Mouse (Mus musculus) cerebellum, postnatal 4 days (tissue): Measurements from ENCODE around the gene Phf8.
A peak's percentile ranks its signal among the peaks of the same experiment; 100 is the strongest.
"Not testable (repeated sequence)": the region's sequence is repeated elsewhere in the genome, so short reads cannot be mapped to it uniquely, and the experiment has no call there.

Source experiments
- DNase-seq, 2 experiments: peaks; one replicate each; pipeline ENCODE4 v3.0.0; 2022; ENCODE audit warnings: low spot score in 2 of 2, mixed read lengths in 1 of 2

Gene Phf8

DNA sequence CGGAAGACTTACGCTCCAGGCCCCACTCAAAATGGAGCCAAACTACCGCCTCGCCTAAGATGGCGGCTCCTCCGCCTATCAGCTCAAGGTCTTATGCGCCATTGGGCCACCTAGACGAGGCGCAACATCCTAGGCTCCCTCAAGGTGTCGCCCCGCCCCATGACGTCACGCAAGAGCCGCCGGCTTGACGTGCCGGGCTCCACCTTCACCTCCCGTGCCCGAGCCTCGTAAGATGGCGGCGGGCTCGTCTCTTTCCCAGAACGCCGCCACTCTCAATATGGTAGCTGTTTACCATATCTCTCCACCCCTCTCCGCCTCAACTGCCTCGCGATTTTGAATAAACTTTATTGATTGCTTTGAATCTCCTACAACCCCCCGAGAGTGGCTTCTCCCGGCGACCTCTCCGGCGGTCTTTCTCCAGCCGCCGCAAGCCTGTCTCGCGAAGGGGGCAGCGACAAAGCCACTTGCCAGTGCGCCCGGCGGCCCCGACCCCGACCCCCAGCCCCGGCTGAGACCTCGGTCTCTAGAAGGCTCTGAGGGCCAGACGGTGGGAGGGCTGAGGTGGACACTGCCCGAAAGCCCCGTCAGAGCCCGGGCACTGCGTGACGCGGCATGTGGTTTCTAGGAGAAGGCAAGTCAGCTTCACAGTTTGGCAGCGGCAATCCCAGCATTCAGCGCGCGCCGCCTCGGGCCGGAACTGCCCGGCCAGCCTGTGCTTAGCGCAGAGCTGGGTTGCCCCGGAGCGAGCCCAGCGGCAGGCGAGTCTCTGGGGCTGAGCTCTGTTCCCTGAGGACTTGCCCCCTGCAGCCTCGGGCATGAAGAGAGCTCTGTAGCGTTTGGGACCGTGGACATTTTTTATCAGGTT is at the start of gene Phf8:
Gene Phf8, plus strand, starts transcription at position 215 of the 865 bp plus-strand sequence.
- DNase-seq = peak; percentile 67 to 91

DNA sequence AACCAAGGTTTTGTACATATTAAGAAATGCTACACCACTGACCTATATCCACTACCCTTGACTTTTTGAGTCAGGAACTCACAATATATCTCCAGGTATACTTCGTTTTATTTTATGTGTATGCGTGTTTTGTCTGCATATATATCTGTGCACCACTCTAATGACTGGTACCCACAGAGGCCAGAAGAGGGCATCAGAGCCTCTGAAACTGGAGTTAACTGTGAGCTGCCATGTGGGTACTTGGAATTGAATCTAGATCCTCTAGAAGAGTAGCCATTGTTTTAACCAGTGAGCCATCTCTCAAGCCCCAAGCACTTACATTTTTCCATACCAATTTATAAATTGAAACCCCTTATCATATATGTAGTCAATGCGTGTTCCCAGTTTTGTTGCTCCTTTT is 32.3 kb upstream of the Phf8 start:
- no peak for DNase-seq

DNA sequence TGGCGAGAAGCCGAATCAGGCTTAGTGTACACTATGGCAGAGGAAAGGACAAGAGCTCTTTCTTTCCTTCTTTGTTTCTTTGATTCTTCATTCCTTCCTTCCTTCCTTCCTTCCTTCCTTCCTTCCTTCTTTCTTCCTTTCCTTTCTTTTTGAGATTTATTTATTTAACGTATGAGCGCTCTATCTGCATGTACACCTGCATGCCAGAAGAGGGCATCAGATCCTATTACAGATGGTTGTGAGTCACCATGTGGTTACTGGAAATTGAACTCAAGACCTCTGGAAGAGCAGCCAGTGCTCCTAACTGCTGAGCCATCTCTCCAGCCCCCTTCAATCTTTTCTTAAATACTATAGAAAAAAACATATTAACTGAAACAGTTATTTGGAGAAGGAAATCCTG is 27.2 kb upstream of the Phf8 start:
- DNase-seq = not testable (repeated sequence)

DNA sequence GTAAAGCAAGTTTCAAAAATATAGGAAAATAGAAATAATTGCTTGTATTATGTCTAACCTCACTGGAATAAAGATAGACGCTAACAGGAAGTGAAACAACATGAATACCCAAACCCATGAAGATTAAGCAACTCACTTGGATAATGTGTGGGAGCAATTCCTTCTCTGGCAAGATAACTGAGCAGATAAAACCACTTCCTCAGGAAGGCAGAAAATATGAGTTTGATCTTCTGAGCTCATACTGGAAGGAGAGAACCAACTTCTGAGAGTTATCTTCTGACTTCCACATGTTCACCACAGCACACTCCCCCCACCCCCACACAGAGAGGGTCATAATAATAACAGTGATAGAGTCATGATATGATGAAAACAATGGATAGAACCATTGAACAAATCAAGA is 23.9 kb upstream of the Phf8 start:
- DNase-seq = no peak

DNA sequence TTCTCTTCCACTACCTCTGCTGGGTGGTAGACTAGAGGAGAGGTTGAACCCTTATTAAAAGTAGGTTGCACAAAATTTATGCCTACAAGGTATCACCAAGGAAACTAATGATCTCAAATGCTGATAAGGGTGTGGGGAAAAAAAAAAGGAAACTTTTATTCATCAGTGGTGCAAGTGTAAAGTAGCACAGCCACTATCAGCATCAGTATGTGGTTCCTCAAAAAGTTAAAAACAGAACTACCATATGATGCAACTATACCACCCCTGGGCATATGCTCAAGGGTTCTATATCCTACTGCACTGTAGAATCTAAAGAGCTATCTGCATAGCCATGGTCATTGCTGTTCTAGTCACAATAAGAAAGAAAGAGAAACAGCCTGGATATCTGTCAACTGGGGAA is 11.9 kb upstream of the Phf8 start:
- no peak for DNase-seq

DNA sequence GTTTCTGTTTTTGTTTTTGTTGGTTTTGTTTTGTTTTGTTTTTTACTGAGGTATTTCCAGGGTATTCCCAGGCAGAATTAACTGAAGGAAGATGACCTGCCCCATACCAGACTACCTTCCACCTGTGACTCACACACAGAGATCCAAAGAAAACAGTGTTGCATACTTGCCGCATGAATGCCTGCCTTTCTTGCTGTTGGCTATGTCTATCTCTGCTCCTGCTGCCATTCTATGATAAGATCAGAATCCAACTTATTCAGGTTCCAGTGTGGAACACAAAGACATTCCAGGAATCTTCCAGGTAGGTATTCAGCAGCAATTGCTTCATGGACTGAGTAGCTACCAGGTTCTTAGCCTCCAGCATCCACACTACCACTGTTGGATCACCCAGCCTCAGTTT is 10.6 kb upstream of the Phf8 start:
- DNase-seq = no peak

DNA sequence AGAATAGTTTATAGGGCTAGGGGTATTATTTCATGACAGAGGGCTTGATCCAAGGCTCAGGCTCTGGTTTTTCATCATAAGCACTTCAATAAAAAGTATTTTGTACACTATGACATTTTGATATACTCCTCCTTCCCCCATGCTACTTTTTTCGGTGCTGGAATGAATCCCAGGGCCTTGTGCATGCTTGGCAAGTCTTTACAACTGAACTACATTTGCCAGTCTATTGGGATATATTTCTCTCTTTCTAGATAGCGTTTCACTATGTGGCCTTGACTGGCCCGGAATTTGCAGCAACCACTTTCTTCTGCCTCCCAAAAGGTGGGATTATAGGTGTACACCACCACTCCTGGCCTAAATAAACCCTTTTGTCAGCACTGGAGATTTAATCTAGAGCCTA is 7.4 kb upstream of the Phf8 start:
- DNase-seq = no peak

DNA sequence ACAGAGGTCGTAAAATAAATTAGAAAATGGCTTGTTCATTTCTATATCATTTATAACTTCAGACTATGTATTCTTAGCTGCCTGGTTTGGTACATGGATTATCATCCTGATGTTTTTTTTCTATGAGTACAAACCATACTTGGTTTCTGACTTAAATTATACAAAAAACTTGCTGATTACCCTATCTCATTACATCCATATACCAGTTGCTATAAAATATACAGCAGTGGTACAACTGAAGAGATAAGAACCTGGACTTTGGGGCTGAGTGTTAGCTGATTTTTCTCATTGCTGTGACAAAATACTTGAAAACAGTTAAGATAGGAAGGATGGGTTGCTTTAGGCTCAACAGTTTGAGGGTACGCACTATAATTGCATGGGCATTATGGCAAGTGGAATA is 6.8 kb upstream of the Phf8 start:
- DNase-seq = no peak

DNA sequence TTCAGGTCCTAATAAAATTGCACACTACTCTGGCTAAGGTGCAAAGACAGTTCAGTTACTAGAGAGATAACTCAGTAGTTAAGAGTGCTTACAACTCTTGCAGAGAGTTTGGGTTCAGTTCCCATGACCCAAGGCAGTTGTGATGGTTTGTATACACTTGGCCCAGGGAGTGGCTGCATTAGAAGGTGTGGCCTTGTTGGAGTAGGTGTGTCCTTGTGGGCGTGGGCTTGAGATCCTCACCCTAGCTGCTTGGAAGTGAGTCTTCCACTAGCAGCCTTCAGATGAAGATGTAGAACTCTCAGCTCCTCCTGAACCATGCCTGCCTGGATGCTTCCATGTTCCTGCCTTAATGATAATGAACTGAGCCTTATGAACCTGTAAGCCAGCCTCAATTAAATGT is 2.3 kb upstream of the Phf8 start:
- no peak for DNase-seq

DNA sequence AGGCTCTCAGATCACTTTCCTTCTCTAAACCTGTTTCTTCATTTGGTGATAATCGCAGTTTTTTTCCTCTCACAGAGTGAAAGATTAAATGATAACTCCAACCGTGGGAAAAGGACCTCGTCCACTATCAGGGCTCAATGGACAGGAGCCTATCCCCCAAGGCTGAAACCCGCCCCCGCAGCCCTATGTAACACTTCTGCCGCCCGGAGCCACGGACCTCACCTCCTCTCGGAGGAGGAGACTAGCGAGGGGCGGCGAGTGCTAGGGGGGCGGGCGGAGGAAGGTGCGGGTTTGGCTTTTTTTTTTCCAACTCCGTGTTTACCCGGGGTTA is 380 bp upstream of the Phf8 start:
- DNase-seq = no peak

DNA sequence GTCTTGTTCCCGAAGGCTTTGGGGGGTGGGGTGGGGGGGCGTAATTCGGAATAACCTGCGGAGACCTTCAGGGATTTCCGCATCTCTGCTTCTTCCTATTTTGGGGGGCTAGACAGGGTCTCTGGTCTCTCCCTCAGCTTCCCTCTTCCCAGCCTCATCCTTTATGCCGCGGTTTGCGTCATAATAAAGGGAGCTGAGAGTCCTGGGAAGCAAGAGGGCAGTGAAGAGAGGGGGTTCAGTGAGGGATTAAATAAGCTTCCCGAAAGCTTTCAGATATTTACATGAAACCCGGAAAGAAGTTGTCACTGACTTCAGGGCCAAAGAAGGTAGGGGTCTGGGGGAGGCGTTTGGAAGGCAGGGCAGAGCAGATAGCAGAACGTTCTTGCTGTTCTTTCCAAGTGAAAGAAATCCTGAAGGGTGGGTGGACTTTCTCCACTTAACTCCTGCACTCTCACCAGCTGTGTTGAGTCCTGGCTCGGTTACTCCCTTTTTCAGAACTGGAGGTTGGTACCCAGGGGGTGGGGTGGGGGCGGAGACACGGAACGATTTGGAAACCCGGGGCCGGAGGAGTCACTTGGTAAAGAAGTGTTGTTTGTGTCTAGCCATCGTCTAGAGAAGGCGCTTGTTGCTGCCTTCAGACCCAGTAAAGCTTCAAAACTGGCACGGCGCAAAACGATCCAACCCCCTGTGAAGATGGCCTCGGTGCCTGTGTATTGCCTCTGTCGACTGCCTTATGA is 1.5 kb downstream of the Phf8 start:
- DNase-seq = peak in 1 of 2 experiments; percentile 9

DNA sequence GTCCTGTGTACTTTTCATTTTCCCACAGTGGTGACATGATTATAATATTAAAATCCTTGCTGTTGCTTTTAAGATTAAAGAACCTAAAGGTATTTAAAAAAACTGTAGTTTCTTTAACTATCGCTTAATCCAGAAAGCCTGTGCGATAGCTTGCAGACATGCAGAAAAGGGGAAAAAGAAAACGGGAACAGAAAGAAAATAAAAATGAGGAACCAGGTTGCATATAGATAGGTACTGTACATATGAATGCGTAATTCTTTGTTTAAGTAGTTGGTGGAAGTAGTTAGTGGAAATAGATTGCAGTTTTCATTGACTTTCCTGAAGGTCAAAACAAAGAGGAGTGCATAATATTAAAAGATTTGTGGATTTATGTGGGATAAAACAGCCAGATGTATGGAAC is 32.9 kb downstream of the Phf8 start:
- no peak for DNase-seq

DNA sequence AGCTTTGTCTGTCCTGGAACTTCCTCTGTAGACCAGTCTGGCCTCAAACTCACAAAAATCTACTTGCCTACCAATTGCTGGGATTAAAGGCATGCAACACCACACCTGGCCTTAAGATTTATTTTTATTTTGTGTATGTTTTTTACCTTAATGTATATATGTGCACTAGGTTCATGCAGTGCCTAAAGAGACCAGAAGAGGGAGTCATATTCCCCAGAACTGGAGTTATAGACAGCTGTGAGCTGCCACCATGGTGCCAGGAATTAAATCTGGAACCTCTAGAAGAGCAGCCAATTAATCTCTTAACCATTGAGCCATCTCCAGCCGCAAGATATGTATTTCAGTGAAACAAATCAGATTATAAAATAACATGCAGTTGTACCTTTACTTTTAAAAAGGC is 54.7 kb downstream of the Phf8 start:
- DNase-seq = no peak

DNA sequence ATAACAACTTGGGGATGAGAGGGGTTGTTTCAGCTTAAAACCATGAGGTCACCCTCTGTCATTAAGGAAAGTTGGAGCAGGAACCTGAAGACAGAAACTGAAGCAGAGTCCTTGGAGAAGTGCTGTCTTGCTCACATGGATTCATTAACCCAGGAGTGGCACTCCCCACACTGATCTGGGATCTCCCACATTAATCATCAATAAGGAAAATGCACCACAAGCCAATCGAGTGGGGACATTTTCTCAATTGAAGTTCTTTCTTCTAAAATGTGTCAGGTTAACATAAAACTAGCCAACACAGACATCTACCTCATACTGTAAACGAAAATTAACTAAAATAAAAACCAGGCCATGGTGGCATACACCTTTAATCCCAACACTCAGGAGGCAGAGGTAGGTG is 122.9 kb downstream of the Phf8 start:
- DNase-seq = no peak

DNA sequence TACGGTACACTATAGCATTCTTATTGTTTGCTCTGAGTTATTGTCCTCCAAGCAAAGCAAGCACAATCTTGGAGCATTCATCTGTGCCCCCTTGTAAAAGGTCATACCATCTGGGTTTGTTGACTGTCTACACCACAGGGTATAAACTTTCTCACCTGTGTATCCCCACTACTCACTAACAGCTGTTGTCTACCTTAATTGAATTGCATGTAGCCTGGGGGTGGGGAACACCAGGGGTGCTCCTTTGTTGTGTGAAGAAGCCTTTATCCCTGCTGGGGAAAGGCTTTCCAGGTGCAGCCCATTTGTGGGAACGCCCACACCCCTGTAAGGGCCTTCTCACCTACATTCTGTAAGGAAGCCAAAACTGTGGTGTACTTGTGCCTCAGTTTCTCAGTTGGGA is 133.3 kb downstream of the Phf8 start:
- DNase-seq = no peak

DNA sequence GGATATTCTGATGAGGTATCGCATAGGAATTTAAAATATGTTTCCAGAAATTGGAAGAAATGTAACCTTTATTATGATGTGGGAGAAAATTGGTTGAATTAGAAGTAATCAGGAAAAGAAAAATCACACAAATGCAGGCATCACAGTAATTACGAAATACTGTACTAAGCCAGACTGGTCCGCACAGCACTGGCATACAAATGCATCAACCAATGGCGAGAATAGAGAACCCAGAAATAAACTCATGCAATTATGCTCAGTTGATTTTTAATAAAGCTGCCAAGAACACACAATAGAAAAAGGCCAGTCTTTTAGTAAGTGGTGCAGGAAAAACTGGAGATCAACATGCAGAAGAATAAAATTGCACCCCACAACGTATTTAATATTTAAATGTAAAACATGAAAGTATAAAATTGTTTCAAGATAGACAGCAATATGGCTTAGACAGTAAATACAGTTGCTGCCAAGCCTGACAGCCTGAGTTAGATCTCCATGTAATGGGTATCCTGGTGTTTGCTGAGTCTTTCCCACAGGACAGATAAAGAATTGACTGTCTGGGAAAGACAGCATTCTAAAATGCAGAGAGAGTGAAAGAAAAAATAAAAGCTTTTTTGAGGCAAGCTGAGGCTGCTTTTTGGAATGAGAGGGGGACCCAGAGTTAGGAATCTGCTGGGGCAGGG is 154.2 kb downstream of the Phf8 start:
- no peak for DNase-seq
